Mouse (Mus musculus) left cerebral cortex, postnatal 4 days (tissue): ENCODE data around the gene Iqgap2. TPM values are rescaled to one million over a fixed set of nuclear protein-coding genes. Genes with fewer than 3 reads are reported as not detected.

Source experiments
- DNase-seq: peaks from one replicate; pipeline ENCODE4 v3.0.0-alpha.2; 2022
- intact Hi-C: fragments of 180-260 bp; cut with DNase I; formaldehyde crosslinking; loops from one replicate; pipeline ENCODE4 v1.15.1; 2025
- total RNA-seq, 2 experiments: library from RNA; stranded (reverse); gene quantifications; 2 replicates each; pipeline ENCODE4 v1.2.3; 2021

Gene Iqgap2
- total RNA-seq, 2 experiments from 2014 or later = 6.6 to 7.1 TPM

DNA sequence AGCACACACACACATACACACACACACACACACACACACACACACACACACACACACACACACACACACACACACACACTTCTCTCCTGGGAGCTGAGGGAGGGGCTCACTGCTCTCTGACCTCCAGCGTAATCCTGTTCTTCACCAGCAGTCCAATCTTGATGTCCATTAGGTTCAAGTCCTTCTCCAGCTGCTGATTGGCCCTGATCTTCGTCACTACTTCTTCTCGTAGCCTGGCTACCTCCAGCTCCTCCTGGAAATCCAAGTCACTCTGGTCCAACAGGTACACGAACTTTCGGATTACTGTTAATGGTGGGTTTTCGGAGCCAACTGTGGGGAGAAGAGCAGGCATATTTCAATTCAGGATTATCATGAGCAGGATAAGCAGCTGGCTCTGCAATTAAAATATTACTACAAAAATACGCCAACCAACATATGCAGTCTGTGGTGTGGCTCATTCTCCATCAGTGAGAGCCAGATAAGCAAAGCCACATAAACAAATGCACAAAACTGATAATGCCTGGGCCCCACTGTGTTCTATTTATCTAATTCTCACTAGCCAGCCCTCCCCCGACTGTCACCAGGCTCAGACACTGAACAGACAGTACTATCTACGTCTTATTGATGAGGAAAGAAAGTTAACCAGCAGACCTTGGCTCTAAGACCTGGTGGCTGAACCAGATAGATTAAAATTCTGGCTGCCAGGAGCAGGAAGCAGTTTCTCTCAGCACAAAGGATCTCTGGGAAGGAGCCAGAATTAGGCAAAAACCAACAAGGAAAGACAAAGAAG, 220.4 kb downstream of the Iqgap2 start:
- intact Hi-C loops = no loop called here
- DNase-seq = no peak

DNA sequence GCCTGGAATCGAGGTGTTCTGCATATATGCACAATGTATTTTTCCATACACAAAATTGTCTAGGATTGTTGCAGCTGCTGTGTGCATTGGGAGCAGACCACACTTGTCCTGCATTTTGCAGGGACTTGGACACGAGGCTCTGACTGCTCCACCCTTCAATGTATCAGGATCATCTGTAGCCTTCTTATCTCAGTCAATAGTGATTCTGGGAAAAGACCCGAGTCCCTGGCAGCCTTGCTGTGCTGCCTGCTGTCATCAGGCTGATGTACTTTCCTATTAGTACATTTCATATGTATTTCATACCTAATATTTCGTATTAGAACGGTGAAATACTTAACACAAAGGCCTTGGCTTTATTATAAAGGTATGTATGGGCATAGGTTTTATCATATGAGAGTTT, 221.2 kb downstream of the Iqgap2 start:
- intact Hi-C loops = no loop called here
- no peak for DNase-seq

DNA sequence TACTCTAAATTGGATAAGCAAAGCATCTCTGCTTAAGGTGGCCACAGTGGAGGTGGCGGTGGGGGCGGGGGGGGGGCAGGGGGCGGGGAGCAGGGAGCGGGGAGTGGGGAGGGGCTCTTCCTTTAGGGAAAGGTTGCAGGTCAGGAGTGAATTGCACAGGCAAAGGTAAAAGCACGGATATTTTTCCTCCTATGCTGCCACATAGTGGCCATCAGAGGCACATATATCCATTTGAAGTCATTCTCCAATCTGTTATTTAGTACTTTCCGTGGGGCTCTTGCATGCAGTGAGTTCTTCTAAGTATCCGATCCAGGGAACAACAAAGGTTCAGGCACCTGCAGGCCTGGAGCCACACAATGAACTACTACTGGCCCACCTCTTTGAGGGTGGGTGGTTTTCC, 224.5 kb downstream of the Iqgap2 start:
- intact Hi-C loops = loop anchor here (10.0 kb wide), 1 partner anchor 102 kb away; no protein-coding TSS in a partner anchor
- no peak for DNase-seq

- intact Hi-C loops = loop anchor here (10.0 kb wide), 1 partner anchor 101 kb away; no protein-coding TSS in a partner anchor
- DNase-seq = no peak
These were observed 225.9 kb downstream of the Iqgap2 start for GRCm38 (mm10) chr13:95665644-95666356.

DNA sequence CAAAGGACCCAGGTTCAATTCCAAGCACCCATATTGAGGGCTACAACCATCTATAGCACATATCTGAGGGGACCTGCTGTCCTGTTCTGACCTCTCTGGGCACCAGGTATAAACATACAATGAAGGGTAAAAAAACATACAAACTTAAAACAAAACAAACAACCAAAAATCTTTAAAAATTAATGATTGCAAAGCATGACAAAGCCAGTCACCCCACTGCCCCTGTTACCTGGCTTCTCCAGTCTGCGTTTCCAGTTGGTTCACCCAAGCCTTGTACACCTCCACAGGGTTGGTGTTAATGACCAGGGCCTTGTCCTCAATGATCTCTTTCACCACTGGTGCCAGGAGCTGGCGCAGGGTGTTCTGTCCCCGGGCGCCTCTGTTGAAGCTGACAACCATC, 227.9 kb downstream of the Iqgap2 start:
- intact Hi-C loops = loop anchor here (10.0 kb wide), 1 partner anchor 99 kb away; no protein-coding TSS in a partner anchor
- DNase-seq = no peak

- DNase-seq = no peak
- intact Hi-C loops = no loop called here
These were observed 232.3 kb downstream of the Iqgap2 start for GRCm38 (mm10) chr13:95659432-95659831.

DNA sequence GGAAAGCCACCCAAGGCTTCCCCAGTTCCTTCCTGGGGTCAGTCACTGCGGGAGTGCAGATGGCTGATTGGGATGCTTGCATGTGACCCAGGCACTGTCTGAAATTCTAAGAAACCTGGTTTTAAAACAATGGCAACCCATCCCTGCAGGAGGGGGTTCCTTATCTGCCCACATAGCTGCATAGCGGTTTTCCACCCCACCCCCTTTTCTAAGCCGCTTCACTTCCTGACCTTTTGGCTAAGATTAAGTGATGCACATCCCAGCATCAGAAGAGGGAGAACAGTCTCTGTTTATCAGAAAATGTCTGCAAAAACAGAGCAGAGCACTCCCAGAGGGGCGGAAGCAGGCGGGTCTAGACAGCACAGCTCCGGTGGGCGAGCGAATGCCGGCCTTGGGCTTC, 234.6 kb downstream of the Iqgap2 start:
- intact Hi-C loops = no loop called here
- no peak for DNase-seq

- DNase-seq = no peak
- intact Hi-C loops = no loop called here
These were observed 236.4 kb downstream of the Iqgap2 start for GRCm38 (mm10) chr13:95655284-95655683.

DNA sequence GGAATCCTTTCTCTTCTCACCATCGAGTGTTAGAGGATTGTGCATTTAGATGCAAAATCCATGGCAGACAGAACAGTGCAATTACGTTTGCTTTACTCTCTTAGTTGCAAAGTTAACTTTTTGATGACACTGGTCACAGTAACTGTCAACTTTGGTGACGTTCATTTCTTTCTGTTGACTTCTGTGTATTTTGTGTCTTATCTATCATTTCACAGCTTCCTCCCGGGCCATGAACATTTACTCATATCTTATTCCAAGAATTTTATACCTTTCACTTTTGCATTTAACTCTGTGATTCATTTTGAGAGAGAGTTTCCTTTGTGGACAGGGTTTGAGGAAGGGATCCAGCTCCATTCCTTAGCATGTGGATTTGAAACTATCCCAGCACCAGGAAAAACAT, 238.0 kb downstream of the Iqgap2 start:
- intact Hi-C loops = no loop called here
- DNase-seq = no peak

GRCm38 (mm10) chr13:95651870-95652668, 239.7 kb downstream of the Iqgap2 start:
- intact Hi-C loops = no loop called here
- no peak for DNase-seq

GRCm38 (mm10) chr13:95649941-95650340, 241.8 kb downstream of the Iqgap2 start:
- DNase-seq = peak; percentile 53
- intact Hi-C loops = no loop called here

DNA sequence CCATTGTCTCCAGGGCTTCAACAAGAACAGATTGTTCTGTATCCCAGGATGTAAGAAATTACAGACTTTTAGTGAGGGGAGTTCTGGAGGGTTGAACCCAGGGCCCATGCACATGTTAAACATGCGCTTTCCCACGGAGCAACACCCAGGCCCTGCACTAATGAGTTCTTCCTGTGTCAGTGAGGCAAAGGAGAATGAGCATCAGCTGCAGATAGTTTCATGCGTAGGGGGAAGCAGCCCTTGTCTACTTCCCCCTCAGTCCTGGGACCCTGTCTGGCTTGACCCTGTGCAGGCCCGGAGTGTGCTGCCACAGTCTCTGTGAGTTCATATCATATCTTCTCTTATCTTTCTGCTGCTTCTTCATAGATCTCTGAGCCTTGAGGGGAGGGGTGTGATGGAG, 244.5 kb downstream of the Iqgap2 start:
- DNase-seq = no peak
- intact Hi-C loops = no loop called here

DNA sequence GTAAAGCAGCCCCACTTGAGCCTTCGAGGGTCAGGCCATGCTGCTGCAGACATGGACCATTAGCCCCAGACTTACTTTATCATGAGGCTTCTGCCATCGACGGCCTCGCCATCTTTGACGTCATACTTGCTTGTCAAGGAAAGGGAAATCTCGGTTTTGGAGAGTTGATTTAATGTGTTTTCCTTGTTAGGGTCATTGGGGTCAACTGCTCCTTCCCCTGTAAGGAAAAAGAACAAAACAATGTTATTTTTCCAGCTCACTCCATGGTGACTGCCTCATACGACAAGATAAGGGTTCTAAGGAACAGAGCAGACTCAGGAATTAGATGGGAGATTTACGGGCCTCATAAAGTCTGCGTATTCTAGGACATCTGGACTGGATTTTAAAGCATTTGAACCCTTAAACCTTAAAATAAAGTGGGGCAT, 245.0 kb downstream of the Iqgap2 start:
- intact Hi-C loops = no loop called here
- DNase-seq = no peak

DNA sequence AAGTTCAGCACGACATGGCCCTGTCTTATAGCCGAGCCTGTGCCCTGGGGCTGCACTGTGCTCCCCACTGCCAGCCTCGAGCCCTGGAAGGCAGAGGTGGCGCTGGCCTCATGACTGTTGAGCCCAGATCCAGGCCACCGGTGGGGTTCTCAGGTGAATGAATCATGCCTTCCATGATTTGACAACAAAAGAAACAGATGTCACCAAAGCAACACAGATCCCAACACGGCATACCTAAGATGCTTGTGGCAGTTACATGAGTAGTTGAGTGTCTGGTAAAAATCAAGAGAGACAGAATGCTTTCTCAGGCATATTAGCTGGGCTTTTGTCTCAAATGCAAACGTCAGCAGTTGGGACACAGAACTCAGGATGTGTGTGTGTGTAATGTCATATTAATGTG, 248.0 kb downstream of the Iqgap2 start:
- DNase-seq = no peak
- intact Hi-C loops = no loop called here

- no peak for DNase-seq
- intact Hi-C loops = no loop called here
These were observed 250.4 kb downstream of the Iqgap2 start for GRCm38 (mm10) chr13:95641061-95641986.

DNA sequence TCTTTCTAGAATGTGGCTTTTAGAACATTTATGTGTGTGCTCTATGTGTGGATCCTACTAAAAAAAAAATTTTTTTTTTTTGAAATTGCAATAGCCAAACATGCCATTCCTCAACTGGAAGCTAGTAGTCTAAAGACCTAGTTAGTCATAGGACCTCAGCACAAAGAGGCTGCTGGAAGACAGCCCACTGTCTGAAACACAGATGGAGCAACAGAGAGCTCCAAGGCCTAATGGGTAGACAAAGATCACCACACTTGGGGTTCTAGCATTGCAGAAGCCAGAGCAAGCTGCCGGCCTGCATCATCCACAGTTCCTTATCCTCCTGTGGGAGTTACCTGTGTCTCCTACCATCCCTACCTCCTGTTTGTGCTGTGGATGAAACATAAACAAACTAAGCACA, 251.3 kb downstream of the Iqgap2 start:
- DNase-seq = no peak
- intact Hi-C loops = no loop called here

DNA sequence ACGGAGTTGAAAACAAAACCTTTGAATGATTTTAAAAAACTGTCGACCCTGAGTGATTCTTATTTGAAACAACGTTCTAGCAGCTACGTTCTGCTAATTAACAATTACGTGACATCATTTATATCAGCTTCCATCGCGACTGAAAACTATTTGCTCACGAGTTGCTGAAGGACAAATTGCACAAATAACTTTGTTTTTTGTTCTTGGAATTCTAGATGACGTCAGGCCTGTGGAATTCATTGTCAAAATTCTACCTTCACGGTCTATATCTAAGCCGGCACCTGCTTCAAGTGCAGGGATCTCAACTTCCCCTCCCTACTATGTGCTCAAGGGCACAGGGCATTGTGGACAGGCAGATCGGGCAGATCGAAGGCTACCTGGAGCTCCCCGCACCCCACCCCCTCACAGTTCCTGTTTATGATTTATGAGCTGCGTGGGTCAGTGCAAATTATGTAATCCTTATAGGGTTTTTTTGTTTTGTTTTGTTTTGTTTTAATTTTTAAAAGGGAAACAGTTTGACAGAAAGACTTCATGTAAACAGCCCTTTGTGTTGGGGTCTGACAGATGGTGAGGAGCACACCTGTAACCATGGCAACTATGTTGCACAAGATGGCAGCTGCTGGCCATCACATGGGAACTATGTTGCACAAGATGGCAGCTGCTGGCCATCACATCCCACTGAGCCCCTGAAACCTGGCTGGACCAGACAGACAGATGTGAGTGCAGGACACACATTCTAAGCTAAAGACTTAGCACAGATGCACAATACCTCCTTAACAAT, 252.2 kb downstream of the Iqgap2 start:
- peak; percentile 63 for DNase-seq
- intact Hi-C loops = no loop called here

- intact Hi-C loops = no loop called here
- no peak for DNase-seq
These were observed 252.8 kb downstream of the Iqgap2 start for GRCm38 (mm10) chr13:95638894-95639293.

DNA sequence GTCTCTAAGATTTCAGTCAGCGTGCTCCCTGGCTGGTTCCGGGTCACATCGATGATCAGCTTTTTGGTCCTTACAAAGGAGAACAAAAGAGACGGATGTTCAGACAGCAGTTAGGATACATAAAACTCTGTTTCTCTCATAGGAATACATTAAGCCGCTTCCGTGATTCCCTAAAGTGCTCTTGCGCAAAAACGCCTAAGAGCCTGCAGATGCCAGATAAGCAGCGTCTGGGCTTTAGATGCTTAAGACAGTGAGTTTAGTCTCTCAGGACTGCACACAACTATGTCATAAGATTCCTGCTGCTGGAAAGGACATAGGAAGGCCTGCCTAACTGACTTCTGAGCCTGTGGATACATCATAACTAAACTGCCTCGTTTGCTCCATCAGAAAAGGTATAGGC, 254.0 kb downstream of the Iqgap2 start:
- DNase-seq = no peak
- intact Hi-C loops = no loop called here
